Mouse (Mus musculus) forebrain, embryonic 11.5 days (tissue): Measurements from ENCODE around the gene Tmem119. TPM values are rescaled to one million over a fixed set of nuclear protein-coding genes. Genes with fewer than 3 reads are reported as not detected.

Source experiments
- ATAC-seq: fragments of 200-750 bp; cut with Nextera tagmentation; replicated peaks from 2 replicates; pipeline ENCODE4 v1.8.0; 2017; ENCODE audit warnings: moderate TSS enrichment; ENCODE audit not compliant: low FRiP score
- DNase-seq: peaks from one replicate; pipeline ENCODE4 v3.0.0-alpha.2; 2017; ENCODE audit warnings: low spot score
- H3K27ac ChIP-seq: fragments of 300-500 bp; sonication (generic); 2 replicates; pipeline ENCODE4 v1.5.1; 2014; ENCODE audit warnings: low read depth, low read length
- H3K27me3 ChIP-seq: fragments of 300-500 bp; sonication (generic); 2 replicates; pipeline ENCODE4 v1.6.1; 2014; ENCODE audit warnings: mild to moderate bottlenecking, low read length, mixed read lengths; ENCODE audit not compliant: control insufficient read depth, insufficient read depth
- H3K36me3 ChIP-seq: fragments of 300-500 bp; sonication (generic); 2 replicates; pipeline ENCODE4 v1.6.1; 2014; ENCODE audit warnings: mild to moderate bottlenecking, low read length, moderate library complexity, mixed read lengths; ENCODE audit not compliant: control insufficient read depth, insufficient read depth
- H3K4me1 ChIP-seq: fragments of 300-500 bp; sonication (generic); replicated peaks from 2 replicates; pipeline ENCODE4 v1.6.1; 2014; ENCODE audit warnings: low read length, mixed read lengths; ENCODE audit not compliant: control insufficient read depth, insufficient read depth
- H3K4me2 ChIP-seq: fragments of 300-500 bp; sonication (generic); 2 replicates; pipeline ENCODE4 v1.6.1; 2014; ENCODE audit warnings: low read depth, mild to moderate bottlenecking, low read length, moderate library complexity, mixed read lengths; ENCODE audit not compliant: severe bottlenecking
- H3K4me3 ChIP-seq: fragments of 300-500 bp; sonication (generic); 2 replicates; pipeline ENCODE4 v1.5.1; 2014; ENCODE audit warnings: low read depth, low read length
- H3K9ac ChIP-seq: fragments of 300-500 bp; sonication (generic); 2 replicates; pipeline ENCODE4 v1.6.1; 2014; ENCODE audit warnings: low read length
- H3K9me3 ChIP-seq: fragments of 300-500 bp; sonication (generic); 2 replicates; pipeline ENCODE4 v1.6.1; 2016; ENCODE audit warnings: low read length, mixed read lengths; ENCODE audit not compliant: control insufficient read depth
- WGBS: fragments of 180-500 bp; shearing (Covaris S2); extraction: QIAGEN DNeasy Blood & Tissue Kit; methylation state at CpG from one replicate; pipeline ENCODE4 v1.1.7; 2014; 5-methylcytosine and 5-hydroxymethylcytosine counted together
- polyA plus RNA-seq: library from polyadenylated mRNA; unstranded; fragments of >200 nt; fragmentation: Nextera tagmentation; extraction: Ambion mirVana; gene quantifications from 2 replicates; pipeline ENCODE4 v1.2.1, GENCODE M21; 2014

Gene Tmem119
- polyA plus RNA-seq, 1 experiment from 2014 or later: 11.6 TPM

DNA sequence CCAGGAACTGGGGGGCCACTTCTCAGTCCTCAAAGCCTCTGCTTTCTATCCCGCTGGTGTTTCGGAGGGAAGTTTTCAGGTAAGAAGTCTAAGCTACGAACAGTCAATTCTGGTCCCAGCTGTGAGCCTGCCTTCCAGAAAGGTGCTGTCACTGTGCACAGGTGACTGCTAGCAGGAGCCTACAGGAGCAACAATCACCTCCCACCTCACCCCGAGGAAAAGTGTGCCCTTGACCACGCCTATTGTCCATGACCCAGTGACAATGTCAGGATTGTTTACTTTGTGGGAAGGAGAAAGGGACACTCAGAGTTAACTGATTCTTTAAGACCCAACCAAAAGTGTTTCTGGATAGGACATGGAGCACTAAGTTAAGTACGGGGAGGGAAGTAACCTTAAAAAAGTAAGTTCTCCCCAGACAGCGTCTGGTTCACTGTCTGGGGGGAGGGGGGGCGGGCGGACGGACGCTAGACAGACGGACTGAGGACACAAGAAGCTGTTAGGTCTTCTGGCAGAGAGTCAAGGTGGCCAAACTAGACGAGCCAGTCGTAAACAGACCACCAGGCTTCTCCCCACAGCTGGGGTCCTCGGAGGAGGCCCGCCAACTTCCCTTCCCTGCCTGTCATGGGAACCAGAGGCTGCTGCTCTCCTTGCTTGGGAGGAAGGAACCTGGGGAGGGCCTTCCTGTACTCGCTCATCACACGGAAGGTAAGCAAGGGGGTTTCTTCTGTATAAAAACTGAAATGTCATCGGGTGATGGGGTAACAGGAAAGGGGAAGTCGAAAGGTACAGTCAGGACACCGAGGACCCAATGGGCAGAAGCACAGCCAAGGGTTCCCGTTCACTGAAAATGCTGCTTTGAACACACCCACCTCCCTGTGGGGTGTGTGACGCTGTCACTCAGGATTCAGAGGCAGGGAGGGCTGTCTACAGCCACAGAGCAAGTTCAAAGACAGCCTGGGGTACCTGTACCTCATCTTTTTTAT lies 41.2 kb upstream of the Tmem119 start:
- H3K36me3 ChIP-seq: peaks cover 4% of the 10 kb centered on the region; the same call in 1 of the 2 replicates
- H3K9ac ChIP-seq: no peak overlapping the region

DNA sequence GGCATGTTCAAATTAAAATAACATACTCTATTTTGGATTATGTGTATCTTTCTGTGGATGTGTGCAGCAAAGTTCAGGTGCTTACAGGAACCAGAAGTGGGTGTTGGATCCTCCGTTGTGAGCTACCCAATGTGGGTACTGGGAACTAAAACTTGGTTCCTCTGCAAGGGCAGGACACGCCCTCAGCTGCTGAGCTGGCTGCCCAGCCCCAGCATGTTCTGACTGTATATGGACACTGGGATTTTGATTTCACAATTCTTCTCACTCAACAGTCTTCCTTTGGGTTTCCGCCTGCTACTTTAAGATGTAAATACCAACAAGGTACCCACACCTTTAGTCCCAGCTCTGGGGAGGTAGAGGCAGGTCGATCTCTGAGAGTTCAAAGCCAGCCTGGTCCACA lies 40.1 kb upstream of the Tmem119 start:
- Histone ChIP-seq H3K4me3 (no peak overlapping the region), H3K36me3 (peaks cover 4% of the 10 kb centered on the region; the same call in 1 of the 2 replicates), H3K27ac (no peak overlapping the region), H3K9me3 (no peaks in the 10 kb centered on the region), H3K4me2 (no peak overlapping the region), H3K27me3 (no peaks in the 10 kb centered on the region), H3K9ac (no peak overlapping the region), H3K4me1 (no peaks in the 10 kb centered on the region)
- DNase-seq (no peak), ATAC-seq (no peak)
- 95% methylated on average over 4 of the region's 4 CpGs for WGBS

More for the DNA sequence above, 41.2 kb upstream of the Tmem119 start:
- Histone ChIP-seq H3K4me1 (no peaks in the 10 kb centered on the region), H3K4me3 (no peak overlapping the region), H3K27me3 (no peaks in the 10 kb centered on the region), H3K27ac (no peak overlapping the region), H3K4me2 (no peak overlapping the region), H3K9me3 (no peaks in the 10 kb centered on the region)
- DNase-seq (no peak), ATAC-seq (no peak)
- WGBS: 89% methylated on average over 23 of the region's 23 CpGs

DNA sequence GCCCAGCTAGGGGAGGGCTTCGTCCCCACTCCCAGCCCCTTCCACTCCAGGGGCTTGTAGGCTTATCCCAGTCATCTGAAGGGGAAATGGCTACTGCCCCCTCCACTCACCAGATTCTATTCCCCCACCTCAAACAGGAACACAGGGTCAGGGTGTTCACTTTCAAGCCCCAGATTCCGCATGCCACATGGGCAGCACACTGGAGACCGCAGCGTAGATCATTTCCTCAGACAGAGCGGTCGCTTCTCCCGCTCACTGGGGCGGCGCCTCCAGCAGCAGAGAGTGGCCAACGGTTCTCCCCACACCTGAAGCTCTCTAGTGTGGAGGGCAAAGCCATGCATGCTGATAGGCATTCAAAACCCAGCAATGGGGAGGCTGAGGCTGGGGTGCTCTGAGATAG lies 36.6 kb upstream of the Tmem119 start:
- WGBS: 91% methylated on average over 10 of the region's 10 CpGs
- ATAC-seq: no peak
- H3K27me3 ChIP-seq: no peaks in the 10 kb centered on the region

DNA sequence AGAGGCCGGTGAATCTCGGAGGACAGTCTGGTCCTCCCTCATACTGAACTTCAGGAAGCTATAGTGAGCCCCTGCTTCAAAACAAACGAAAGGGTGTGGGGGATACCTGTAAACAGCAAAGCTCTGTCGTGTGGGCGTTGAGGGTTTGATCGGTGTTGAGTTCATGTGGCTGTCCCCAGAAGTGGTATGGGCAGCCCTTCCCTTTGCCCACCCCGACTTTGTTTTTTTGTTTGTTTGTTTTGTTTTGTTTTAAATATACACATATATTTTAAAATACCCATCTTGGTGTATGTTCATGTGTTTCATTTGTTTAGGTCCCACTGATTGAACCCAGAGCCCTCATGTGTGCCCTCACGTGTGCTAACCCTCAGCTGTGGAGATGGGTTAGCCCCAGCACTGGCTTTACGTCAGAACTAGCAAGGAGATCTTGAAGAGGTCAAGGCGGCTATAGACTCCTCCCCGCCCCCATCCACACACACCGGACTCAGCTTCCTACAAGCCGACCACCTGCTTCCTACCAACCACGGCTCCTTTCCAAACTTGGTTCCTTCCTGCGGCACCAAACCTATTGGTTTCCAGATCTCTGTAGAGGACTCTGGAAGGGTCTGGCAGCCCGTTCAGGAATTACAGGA lies 33.1 kb upstream of the Tmem119 start:
- Histone ChIP-seq H3K36me3 (no peaks in the 10 kb centered on the region), H3K9ac (no peak overlapping the region), H3K4me2 (no peak overlapping the region), H3K4me1 (no peaks in the 10 kb centered on the region), H3K27me3 (no peaks in the 10 kb centered on the region), H3K27ac (no peak overlapping the region), H3K9me3 (no peaks in the 10 kb centered on the region), H3K4me3 (no peak overlapping the region)
- no peak for ATAC-seq
- WGBS: 77% methylated on average over 16 of the region's 16 CpGs
- no peak for DNase-seq

More for the DNA sequence above, 36.6 kb upstream of the Tmem119 start:
- H3K4me2 ChIP-seq: no peak overlapping the region
- H3K4me3 ChIP-seq: no peak overlapping the region
- no peaks in the 10 kb centered on the region for H3K36me3 ChIP-seq
- no peak for DNase-seq
- H3K9ac ChIP-seq: no peak overlapping the region
- no peaks in the 10 kb centered on the region for H3K9me3 ChIP-seq
- H3K27ac ChIP-seq: no peak overlapping the region
- H3K4me1 ChIP-seq: no peaks in the 10 kb centered on the region

DNA sequence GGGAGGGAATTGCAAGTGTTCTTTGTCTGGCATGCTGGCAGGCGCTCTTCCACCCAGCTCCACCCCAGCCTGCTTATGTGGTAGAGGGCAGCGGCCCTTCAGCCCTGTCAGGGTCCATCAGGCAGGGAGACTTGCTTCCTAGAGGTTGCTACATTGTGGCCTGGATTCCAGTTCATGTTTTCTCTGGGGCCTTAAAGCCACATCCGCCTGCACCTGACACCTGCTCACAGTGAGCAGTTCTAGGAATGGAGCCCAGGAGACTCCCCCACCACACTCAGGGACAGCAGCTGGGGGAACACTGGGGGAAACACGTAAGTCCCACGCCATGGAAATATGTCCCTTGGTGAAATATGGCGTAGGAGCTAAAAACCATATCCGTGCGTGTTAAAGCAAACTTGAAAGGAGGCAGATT lies 32.2 kb upstream of the Tmem119 start, which contains the start of gene Selplg:
Gene Selplg, minus strand, starts transcription at position 155 of the 412 bp plus-strand sequence.
- no peak within 1 kb of the TSS for H3K27ac ChIP-seq
- H3K36me3 ChIP-seq: no peaks in the 10 kb centered on the region
- 43% methylated on average over 8 of the region's 8 CpGs for WGBS
- no peak within 1 kb of the TSS for H3K4me3 ChIP-seq
- no peak within 1 kb of the TSS for H3K9ac ChIP-seq
- ATAC-seq (no peak), DNase-seq (no peak)
- no peaks in the 10 kb centered on the region for H3K27me3 ChIP-seq
- no peaks in the 10 kb centered on the region for H3K9me3 ChIP-seq
- no peak within 1 kb of the TSS for H3K4me2 ChIP-seq
- no peaks in the 10 kb centered on the region for H3K4me1 ChIP-seq

DNA sequence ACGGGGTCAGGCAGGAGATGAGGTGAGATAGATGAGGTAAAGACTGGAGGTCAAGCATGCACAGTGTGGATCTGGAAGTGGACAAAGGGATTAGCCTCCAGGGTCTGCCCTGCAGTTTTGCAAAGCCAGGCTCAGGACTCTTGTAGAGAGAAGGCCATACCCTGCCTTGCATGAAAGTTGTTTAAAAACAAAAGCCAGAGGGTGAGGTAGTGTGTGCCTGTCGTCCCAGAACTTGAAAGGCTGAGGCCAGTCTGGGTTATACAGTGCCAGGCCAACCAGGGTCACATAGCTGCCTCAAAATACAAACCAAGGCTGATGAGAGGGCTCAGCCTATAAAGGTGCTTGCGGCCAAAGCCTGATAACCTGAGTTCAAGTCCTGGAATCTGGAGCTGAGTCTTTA lies 31.4 kb upstream of the Tmem119 start:
- Histone ChIP-seq H3K36me3 (no peaks in the 10 kb centered on the region), H3K27ac (no peak overlapping the region), H3K4me1 (no peaks in the 10 kb centered on the region), H3K9ac (no peak overlapping the region), H3K4me3 (no peak overlapping the region), H3K9me3 (no peaks in the 10 kb centered on the region), H3K4me2 (no peak overlapping the region), H3K27me3 (no peaks in the 10 kb centered on the region)
- no peak for DNase-seq
- 56% methylated on average over 3 of the region's 3 CpGs for WGBS
- no peak for ATAC-seq

DNA sequence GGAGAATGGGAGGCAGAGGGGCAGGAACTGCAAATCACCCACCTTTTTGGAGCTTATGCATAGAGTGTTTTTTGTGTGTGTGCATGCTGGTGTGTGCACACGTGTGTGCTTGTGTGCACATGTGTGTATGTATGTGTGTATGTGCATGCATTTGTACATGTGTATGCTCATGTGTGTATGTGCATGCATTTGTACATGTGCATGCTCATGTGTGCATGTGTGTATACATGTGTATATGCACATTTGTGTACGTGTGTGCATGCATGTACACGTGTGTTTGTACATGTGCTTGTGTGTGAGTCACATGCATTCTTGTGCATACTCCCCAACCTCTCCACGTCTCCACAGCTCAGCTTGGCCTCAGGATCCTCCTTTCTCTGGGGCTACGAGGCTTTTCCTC lies 30.5 kb upstream of the Tmem119 start:
- Histone ChIP-seq H3K9ac (no peak overlapping the region), H3K27me3 (no peaks in the 10 kb centered on the region), H3K4me2 (no peak overlapping the region), H3K4me3 (no peak overlapping the region), H3K9me3 (no peaks in the 10 kb centered on the region), H3K4me1 (no peaks in the 10 kb centered on the region), H3K27ac (no peak overlapping the region), H3K36me3 (no peaks in the 10 kb centered on the region)
- ATAC-seq (no peak), DNase-seq (no peak)
- WGBS: 89% methylated on average over 5 of the region's 5 CpGs

DNA sequence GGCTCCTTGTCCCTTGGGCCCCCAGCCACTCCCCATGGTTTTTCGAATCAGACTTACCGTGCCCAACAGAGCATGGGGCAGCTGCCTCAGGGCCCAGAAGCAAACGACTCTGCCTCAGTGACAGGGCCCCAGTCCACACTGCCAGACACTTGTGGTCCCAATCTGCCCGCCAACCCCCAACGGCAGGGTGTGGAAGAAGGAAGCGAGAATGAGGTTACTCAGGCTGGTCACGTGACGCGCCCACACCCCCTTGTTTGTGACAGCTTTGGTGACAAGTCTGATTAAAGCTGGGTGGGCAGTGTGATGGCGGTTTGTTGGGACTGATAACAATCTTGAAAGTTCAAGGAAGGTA lies 30.0 kb upstream of the Tmem119 start:
- no peak overlapping the region for H3K27ac ChIP-seq
- no peaks in the 10 kb centered on the region for H3K4me1 ChIP-seq
- ATAC-seq (no peak), DNase-seq (no peak)
- H3K4me2 ChIP-seq: no peak overlapping the region
- no peaks in the 10 kb centered on the region for H3K9me3 ChIP-seq
- 70% methylated on average over 10 of the region's 10 CpGs for WGBS
- no peak overlapping the region for H3K9ac ChIP-seq
- H3K4me3 ChIP-seq: no peak overlapping the region
- H3K36me3 ChIP-seq: no peaks in the 10 kb centered on the region
- no peaks in the 10 kb centered on the region for H3K27me3 ChIP-seq
